Mouse (Mus musculus): ENCODE results near the gene Chmp2a.

The Chmp2a gene

GRCm38 (mm10) chr7:13003380-13003779 lies 31.2 kb downstream of the Chmp2a start:
- no peak for DNase-seq (ENCODE audit: low read depth, low spot score)

GRCm38 (mm10) chr7:13001584-13001983 lies 33.0 kb downstream of the Chmp2a start:
- DNase-seq (ENCODE audit: low read depth, low spot score), result no peak

- no peak for DNase-seq (ENCODE audit: low read depth, low spot score)
Observed at GRCm38 (mm10) chr7:12998851-12999250, 35.8 kb downstream of the Chmp2a start, which contains the start of gene Trim28. Gene Trim28 (plus strand): TSS chr7:12999114.

GRCm38 (mm10) chr7:12998053-12998452 lies 36.6 kb downstream of the Chmp2a start, which contains the start of gene Slc27a5:
Gene Slc27a5 (minus strand): TSS chr7:12998192.
- no peak for DNase-seq (ENCODE audit: low read depth, low spot score)

- DNase-seq (ENCODE audit: low read depth, low spot score), result no peak
Observed at GRCm38 (mm10) chr7:12997230-12997629, 37.4 kb downstream of the Chmp2a start.

- DNase-seq (ENCODE audit: low read depth, low spot score), result no peak
Observed at GRCm38 (mm10) chr7:12995862-12996261, 38.7 kb downstream of the Chmp2a start.

GRCm38 (mm10) chr7:12993148-12993547 lies 41.5 kb downstream of the Chmp2a start:
- no peak for DNase-seq (ENCODE audit: low read depth, low spot score)

GRCm38 (mm10) chr7:12992222-12992621 lies 42.4 kb downstream of the Chmp2a start:
- DNase-seq (ENCODE audit: low read depth, low spot score), result no peak

GRCm38 (mm10) chr7:12987409-12988189 lies 47.0 kb downstream of the Chmp2a start:
- DNase-seq (ENCODE audit: low read depth, low spot score), result no peak

- DNase-seq (ENCODE audit: low read depth, low spot score), result no peak
Observed at GRCm38 (mm10) chr7:12986906-12987305, 47.7 kb downstream of the Chmp2a start.

GRCm38 (mm10) chr7:12985724-12986123 lies 48.9 kb downstream of the Chmp2a start:
- DNase-seq (ENCODE audit: low read depth, low spot score), result no peak
